Mouse (Mus musculus): ENCODE measurements around the gene Lhfpl2.

Lhfpl2 gene

DNA sequence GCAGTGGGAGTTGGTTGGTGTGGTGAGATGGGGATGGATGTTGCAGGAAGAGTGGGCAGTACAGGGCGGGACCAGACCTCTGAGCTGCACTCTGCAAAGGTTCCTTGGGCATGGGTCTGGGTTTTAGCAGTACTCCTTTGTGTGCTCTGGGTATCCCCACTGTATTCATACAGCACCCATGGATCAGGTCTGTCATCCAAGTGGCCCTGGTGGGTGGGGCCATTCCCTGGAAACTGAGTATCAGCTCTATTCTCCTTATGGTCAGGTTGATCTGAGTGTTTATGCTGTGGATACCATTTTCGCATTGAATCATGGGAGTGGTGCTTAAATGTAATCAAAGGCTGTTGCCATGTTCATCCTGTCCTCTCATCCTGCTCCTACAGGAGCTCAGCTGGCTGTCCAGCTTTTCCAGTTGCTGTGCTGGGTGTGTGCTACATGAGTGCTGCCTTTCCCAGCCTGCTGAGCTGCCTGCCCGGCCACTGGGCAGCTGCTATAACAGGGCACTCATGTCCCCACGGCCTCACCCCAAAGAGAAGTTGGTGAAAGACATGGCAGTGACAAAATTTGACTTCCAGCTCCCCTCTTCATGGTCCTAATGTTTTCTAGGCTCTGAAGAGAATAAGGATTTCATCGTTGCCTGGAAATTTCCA lies 9.2 kb downstream of the Lhfpl2 start:
- no peak for DNase-seq (ENCODE audit: low spot score)

DNA sequence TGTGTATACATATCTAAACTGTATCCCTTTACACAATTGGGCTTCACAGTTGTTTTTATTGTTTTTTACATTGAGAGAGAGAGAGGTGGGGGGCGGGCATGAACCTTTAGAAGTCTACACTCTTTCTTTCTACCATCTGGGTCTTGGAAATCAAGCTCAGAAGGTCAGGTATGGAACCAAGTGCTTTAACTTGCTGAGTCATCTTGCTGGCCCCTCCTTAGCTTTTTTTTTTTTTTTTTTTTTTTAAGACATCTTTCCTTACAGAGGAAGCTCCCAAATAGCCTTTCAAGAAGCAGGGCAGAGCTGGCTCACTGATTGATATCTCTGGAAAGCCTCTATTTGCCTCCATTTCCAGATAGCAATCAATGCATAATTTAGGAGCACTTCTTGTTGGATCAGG lies 10.7 kb downstream of the Lhfpl2 start:
- no peak for DNase-seq (ENCODE audit: low spot score)

DNA sequence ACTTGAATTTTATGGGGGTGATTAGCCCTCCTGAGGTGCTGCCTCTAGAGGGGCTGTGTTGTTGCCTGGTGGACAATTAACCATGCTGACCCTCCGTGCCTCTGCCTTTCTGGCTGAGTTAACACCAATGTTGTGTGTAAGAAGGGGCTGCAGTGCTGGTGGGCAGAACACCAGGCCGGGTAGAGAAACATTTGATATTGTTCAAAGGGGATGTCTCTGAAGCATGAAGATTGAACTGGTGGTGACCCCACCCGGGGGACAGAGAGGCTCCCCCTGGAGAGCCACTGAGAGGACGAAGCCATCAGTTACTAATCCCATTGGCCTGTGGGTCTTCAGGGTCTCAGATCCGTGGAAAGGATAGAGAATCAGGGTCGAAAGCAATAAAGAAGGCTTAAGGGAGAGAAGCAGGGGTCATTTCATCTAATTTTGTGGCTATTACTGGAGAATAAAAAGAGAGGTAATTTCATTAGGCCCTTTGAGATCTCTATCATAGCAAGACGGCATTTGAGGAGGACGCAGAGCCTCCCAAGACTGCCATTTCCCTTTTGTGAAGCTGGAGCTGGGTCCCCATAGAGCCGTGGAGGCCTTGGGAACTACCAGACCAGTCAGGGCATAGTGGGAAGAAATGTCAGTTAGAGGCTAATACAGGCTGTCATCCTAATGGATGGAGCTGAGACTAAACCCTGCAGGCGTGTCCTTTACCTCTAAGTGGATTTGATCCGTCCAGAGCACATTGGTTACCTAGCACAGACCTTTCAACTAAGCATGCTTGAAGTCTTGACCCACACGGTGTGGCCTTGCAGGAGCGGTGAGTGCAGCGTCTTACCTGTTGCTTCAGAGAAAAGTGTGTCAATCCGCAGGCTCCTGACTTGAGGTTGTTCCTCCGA lies 12.1 kb downstream of the Lhfpl2 start:
- DNase-seq (ENCODE audit: low spot score): no peak

DNA sequence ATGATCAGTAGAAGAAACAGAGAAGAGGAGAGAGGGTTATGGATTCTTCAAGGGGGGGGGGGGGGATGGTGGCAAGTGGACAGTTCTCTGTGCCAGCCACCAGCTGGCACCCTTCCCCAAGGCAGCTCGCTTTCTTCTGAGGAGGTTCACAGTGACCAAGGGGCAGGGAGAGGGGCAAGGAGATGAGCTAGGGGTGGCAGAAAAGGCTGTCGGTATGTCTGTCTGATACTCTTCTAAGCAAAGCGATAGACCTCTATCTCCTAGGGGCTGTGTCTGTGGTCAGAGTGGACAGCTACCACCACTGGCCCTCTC lies 12.7 kb downstream of the Lhfpl2 start:
- no peak for DNase-seq (ENCODE audit: low spot score)

DNA sequence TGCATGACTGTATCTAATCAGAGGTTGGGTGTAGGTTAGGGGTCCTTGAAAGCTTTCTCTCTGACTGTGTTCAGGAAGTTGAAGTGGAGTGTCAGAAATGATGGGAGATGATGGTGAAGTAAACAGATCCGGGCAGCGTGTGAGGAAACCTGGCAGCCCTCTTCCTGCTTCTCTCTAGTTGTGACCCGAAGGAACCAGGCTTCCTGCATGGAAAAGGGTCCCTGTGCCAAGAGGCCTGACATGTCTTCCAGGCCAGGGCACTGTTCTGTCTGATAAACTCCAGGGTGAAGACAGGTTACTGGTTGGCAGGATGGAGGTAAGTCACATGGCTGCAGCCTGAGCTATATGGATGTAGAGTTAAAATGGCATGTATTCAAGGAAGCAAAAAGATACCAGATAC lies 13.3 kb downstream of the Lhfpl2 start:
- DNase-seq (ENCODE audit: low spot score): no peak

DNA sequence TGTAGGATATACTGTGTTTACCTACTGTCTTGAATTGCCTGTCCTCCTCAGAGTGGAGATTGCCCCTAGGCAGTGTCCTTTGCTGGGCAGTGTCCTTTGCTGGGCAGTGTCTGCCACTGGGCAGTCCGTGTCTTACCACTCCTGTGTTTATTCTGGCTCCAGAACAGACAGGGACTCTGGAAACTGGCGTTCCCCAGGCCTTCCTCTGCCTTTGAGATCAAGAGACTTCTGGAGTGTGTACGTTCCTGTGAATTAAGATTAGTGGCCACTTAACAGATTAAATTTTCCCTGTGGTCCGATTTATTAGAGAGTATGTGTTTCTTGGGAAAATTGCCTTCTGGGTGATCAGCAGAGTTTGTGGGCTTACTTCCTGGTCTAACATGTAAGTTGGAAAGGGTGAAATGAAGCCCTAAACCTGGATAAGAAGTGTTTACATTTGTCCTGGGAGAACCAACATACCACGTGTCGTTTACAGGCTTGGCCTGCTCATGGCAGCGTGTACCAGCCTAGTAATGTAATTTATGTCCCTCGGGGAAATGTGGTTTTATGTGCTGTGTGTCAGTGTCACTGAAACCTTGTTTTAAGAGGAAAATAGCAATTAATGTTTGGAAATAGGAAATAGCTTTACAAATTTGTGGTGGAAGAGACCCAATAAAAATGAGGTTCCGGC lies 15.6 kb downstream of the Lhfpl2 start:
- DNase-seq (ENCODE audit: low spot score): no peak

DNA sequence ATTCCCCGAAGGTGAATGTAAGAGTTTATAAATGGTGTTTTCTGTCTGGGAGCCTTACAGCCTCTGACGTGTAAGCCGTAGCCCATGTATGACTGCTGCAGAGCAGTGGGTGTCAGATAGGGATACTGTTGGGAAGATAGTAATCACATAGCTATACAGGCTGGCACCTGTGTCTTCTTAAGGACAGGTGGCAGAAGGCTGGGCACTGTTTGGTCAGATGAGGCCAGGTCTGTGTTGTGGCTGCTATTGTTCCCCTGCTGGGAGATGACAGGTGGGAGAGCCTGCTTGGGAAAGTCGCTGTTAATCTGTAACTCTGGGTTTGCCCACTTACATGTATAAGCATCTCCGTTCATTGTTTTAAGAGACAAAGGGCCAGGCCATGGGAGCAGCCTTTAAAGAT lies 16.1 kb downstream of the Lhfpl2 start:
- DNase-seq (ENCODE audit: low spot score): no peak

DNA sequence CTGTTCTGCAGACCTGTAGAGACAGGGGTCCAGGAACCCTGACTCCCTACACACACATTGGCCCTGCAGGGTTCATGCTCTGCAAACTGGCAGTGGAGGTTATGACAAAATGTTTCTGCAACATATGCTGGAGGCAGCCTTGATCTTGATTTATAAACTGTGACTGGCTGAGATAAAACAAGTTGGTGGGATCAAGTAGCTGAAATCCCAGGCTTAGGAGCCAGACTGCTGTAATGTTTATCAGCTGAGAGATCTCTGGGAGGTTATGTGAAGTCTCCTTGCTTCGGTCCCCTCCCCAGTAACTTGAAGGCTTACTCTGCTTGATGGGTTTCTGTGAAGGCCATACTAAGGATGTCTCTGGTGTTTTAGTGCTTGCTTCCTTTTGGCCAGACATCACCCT lies 17.6 kb downstream of the Lhfpl2 start:
- DNase-seq (ENCODE audit: low spot score): no peak

DNA sequence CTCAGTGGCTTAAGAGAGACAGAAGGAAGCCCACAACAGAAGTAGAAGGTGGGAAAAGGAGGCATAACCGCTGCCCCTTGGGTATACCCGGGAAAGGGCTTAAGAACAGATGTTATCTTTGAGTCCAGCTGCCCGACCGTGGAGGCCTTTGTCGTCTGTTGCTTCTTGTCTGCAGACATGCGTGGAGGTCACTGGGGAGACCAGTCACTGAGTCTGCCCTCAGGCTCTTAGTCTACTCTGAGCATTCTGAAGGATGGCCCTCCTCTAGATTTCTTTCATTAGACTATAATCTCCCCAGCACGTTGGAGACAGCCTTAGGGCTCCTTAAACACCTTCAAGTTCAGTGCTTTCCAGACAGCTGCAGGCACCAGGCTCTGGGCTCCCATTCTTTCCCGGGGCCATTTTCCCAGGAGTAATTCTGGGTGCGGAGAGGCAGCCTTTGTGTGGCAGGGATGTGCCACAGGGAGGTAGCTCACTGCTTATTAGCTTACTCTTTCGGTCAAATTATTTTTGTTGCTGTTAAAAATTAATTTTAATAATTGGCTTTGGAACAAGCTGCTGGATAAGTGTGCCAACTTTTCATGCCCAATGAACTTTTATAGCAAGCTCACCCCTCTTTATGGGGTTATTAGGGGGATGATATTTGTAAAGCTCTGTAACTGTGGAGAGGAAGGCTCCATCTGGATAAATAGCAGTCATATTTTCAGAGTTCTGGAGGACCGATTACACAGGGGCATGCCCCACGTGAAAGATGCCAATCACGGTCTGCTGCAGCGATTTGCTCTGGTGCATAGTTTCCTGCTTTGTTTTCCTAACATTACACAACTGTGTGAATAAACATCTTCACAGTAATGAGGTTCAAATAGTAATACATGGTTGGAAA lies 19.8 kb downstream of the Lhfpl2 start:
- DNase-seq (ENCODE audit: low spot score): no peak

DNA sequence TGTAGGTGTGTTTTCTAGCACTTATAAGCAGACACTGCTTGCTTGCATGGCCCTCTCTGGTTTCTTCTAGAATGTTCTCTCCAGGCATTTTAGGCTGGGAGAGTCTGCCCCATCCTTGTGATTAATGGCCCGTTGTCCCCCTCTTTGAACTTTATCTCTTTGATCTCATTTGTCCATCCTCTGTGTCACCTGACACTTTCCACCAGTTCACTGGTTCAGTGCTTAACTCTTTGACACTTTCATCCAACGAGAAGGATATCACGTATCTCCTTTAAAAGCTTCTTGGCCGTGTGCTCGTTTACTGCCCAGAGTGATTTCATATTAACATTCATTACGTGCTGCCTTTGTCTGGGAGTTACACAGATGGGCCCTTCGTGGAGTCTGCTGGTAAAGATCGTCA lies 25.6 kb downstream of the Lhfpl2 start:
- no peak for DNase-seq (ENCODE audit: low spot score)

DNA sequence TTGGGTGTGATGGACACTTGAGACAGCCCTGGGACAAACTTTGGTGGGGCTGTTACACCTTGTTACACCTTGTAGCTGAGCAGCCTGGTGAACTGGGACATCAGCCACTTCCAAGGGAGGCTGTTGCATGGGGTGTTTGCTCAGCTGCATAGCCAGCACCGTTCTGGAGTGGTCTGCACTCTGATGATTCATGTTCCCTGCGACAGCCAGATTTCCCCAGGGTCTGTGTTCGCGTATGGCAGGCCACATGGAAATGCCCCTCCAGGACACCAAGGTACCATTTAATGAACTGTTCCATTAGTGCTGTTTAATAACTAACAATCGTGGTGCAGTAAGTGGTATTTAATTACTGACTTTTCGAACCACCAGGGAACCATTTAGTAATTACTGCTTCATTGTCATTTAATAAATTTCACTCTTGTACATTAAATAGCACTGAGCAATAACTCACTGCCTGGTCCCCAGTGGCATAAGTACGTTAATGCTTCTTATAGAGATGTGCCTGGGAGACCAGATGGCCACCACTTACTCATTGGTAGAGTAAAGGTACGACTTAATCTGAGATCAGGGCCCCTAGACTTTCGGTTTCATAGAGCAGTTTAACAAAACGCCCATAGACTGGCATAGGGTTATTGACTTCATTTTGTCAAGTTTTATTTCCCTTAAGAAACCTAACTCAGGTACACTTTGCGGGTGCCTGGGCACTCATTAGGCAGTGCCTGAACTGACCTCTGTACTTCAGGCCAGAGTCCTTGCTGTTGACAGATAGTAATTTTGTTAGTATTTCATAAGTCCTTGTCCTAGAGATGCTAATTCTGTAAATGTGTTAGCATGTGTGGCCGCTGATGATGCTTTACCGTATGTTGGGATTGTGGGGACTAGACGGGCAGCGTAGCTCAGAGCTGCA lies 26.9 kb downstream of the Lhfpl2 start:
- DNase-seq (ENCODE audit: low spot score): no peak

DNA sequence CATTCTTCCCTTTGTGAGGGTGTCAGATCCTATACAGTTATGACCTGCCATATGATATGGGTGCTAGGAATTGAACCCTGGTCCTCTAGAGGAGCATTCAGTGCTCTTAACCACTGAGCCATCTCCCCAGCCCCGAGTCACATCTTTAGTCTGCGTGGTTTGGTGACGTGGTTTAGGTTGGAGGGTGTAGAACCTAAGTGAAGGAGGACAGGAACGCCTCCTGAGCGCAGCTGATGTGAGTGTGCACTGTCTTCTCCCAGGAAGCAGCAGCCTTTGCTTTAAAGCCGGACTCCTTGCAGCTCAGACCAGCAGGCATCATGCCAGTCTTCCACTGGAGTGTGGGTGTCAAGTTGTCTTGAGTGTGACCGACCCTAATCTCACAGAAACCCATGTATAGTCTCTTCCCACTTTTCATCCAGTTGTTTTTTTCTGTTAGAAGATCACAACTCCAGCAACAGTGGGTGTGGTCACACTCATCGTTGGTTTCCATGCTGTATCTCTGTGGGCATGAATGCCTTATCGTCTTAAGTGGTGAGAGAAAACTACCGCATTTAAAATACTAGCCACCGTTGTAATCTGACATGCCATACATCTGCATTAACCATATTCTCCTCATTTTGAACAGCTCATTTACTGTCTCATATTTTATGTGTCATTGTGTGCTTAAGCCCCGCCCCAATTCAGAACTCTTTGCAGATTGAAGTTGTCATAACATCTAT lies 28.7 kb downstream of the Lhfpl2 start:
- peak; percentile 25 for DNase-seq (ENCODE audit: low spot score)

DNA sequence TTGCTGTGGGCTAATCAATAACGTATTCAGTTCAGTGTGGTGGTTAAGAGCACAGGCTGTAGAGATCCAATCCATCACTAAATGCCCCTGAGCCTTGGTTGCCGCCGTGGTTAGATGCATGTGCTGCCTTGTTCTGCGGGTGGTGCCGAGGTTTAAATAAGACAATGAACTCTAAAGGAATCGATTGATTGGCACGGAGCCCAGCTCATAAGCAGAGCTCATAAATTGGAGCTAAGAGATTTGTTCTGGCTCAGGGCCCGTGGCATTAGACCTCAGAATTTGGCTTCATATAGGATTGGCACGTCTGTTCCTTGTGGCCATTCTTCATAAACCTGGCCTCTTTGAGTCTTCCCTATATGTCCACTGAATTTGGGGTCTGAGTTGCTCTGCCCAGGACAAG lies 29.5 kb downstream of the Lhfpl2 start:
- DNase-seq (ENCODE audit: low spot score): no peak

DNA sequence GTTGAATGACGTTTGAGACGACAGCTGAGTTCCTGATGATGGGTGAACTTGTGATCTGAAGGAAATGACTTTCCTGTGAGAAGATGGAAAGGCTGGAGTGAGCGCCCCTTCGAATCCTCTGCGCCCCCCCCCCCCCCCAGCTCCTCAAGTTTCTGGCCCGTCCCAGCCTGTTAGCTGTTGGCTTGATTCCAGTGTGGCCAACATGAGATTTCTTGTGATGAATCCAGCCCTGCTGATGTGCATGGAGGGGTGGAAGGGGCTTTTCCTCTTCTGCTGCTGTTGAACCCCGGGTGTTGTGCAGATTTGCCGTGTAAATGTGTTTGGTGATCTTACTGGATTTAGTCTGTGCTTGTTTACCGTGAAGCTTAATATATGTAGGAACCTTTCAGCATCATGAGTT lies 31.2 kb downstream of the Lhfpl2 start:
- DNase-seq (ENCODE audit: low spot score): no peak

DNA sequence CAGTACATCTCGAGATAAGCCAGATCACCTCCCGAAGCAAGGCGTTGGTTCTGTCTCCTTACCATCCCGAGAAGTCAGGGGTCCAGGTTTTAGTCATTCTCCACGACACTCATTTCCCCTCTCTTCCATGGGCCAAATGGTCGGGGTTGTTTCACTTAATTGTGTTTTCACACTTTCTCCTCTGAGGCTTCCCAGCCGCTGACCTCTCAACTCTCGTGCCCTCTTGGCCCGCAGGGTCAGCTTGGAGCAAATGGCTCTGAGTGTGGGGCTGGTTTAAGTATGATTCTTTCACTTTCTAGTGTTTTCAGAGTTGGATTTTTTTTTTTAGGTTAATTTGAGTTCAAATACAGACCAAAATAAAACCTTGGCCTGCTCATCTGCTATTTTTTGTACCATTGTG lies 31.7 kb downstream of the Lhfpl2 start:
- no peak for DNase-seq (ENCODE audit: low spot score)

DNA sequence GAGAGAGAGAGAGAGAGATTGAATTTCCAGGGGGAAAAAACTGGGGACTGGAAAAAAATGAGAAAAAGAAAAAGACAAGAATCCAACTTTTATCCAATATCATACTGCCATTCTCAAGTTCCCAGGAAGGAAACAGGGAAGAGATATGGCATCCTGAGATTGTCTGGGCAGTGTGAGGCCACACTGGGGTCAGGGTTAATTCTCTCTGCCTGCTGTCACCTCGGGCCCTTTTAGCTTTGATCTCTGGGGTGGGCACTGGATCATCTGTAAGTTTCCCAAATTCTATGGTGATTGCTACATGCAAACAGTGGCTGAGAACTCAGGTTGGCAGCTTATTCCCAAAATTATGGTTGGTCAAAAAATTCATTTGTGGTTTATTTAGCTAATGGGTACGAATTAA lies 33.8 kb downstream of the Lhfpl2 start:
- no peak for DNase-seq (ENCODE audit: low spot score)

DNA sequence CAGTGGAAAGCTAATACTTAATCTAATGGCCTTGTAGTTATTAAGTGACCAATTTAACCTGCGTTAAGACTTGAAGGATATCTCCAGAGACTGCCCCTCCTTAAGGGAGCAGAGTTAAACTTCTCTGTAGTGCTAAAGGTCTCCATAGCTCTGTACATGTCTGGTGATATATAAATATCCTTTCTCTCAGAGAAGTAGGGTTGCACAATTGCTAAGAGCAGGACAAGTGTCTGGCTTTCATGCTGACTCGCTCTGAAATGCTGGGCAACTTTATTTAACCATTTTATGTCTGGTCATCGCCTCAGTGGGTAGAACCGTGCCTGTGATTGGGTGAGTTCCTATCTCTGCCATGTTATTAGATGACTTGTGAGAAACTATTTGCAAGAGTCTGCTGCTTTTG lies 36.6 kb downstream of the Lhfpl2 start:
- DNase-seq (ENCODE audit: low spot score): no peak

DNA sequence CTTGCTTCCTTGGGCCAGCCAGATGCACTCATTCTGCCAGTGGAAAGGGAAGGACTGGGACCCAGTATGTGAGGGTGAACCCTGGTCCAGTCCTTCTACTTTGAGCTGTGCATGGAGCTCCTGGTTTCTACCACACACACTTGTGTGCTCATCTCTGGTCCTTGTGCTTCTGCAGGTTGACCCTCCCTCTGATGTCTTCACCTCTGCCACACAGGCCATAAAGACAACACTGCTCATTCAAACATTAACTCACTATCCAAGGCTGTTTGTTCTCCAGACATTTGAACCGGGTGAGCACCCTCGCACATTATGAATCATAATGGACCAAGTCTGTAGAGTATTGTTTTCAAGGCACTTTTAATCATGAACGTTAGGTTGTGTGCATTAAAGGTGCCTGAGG lies 37.0 kb downstream of the Lhfpl2 start:
- DNase-seq (ENCODE audit: low spot score): no peak

DNA sequence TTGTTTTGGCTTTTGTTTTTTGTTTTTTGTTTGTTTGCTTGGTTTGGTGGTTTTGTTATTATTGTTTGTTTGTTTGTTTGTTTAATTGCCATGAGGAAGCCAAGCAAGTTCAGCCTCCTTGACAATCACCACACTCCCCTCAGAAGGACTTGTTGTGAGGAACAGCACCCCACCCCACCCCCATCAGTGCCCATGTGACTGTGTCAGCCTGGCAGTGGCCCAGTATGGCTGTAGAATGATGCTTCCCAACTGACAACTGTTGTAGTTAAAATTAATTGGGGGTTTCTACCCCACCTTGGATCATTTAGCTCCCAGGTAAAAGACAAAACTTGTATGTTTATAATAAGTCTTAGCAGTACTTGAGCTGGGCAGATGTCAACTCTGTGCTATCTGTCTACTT lies 37.6 kb downstream of the Lhfpl2 start:
- DNase-seq (ENCODE audit: low spot score): no peak

DNA sequence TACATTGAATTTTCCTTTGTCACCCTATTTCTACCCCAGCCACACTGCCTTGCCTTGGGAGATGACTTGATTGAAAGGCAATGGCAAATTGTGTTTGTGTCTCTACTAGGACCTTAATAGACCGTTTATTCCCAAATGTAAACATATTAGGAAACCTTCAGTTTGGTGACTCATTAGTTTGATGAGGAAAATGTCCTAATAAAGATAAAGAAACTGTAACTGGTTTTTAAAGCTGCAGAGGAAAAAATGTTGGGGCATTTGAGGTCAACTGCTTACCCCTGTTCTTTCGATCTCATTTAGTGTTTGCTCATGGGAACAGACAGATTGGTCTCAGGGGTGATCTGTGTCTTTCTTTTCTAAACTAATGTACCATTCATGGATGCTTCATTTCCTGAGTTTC lies 40.1 kb downstream of the Lhfpl2 start:
- no peak for DNase-seq (ENCODE audit: low spot score)

Data from c-Kit-positive CD71-positive TER-119-positive erythroid progenitor cells, embryonic 14.5 days (primary cell).